Mouse (Mus musculus): ENCODE data around the gene Tbc1d10a. TPM values are rescaled to one million over a fixed set of nuclear protein-coding genes. Genes with fewer than 3 reads are reported as not detected.

The Tbc1d10a gene
- polyA plus RNA-seq, 1 experiment from 2014 or later, result 30.2 TPM

GRCm38 (mm10) chr11:4219908-4220307 lies 33.3 kb downstream of the Tbc1d10a start:
- Histone ChIP-seq H3K27ac (replicated peaks) (no peak overlapping the region), H3K27me3 (peaks cover 24% of the 10 kb centered on the region), H3K4me3 (no peak overlapping the region), H3K36me3 (no peaks in the 10 kb centered on the region), H3K4me1 (peaks cover 8% of the 10 kb centered on the region), H3K9ac (replicated peaks) (no peak overlapping the region), H3K9me3 (no peaks in the 10 kb centered on the region), H3K4me2 (replicated peaks) (no peak overlapping the region)
- 59% methylated on average over 9 of the region's 9 CpGs for WGBS
- no peak for ATAC-seq (replicated peaks)

DNA sequence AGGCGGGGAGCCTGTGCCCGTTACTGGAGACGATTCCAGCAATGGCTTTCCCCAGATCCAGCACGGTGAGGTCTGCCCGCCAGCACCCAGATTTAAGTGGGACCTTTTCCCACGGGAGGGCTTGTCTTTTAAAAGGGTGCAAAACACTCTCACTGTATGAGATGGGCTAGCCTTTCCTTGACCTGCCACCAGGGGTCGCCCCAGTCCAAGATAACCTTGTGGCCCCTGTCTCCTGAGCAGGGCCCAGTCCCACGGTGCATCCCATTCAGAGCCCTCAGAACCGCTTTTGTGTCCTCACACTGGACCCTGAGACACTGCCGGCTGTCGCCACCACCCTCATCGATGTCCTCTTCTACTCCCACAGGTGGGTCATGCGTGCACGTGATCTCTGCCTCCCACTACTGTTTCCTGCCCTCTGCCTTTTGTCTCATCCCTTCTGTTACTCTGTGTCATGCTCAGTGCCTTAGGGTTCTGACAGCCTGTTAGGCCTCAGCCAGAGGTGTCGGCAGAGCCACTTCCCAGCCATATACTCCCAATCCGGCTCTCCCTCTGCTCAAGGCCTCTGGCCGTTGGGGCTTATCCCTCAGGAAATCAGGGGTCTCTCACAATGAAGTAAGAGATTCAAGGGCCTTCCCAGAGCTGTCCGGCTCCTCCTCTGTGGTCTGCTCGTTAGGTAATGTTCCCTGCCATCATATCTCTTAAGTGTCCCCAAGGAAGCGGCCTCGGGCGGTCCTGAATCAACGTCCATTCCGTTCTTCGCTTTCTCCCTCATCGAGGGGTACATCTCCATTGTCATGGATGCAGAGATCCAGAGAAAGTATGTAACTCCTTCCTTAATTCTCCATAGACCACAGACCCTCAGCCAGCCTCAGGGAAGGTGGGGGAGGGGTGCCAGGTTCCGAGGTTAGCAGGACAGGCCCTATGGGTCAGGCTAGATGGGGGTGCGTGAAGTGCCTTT lies 34.1 kb downstream of the Tbc1d10a start:
- Histone ChIP-seq H3K4me3 (no peak overlapping the region), H3K27ac (replicated peaks) (no peak overlapping the region), H3K36me3 (no peaks in the 10 kb centered on the region), H3K4me2 (replicated peaks) (no peak overlapping the region), H3K9me3 (no peaks in the 10 kb centered on the region), H3K9ac (replicated peaks) (no peak overlapping the region), H3K27me3 (peaks cover 24% of the 10 kb centered on the region), H3K4me1 (peaks cover 8% of the 10 kb centered on the region)
- 49% methylated on average over 28 of the region's 28 CpGs for WGBS
- ATAC-seq (replicated peaks), result no peak

DNA sequence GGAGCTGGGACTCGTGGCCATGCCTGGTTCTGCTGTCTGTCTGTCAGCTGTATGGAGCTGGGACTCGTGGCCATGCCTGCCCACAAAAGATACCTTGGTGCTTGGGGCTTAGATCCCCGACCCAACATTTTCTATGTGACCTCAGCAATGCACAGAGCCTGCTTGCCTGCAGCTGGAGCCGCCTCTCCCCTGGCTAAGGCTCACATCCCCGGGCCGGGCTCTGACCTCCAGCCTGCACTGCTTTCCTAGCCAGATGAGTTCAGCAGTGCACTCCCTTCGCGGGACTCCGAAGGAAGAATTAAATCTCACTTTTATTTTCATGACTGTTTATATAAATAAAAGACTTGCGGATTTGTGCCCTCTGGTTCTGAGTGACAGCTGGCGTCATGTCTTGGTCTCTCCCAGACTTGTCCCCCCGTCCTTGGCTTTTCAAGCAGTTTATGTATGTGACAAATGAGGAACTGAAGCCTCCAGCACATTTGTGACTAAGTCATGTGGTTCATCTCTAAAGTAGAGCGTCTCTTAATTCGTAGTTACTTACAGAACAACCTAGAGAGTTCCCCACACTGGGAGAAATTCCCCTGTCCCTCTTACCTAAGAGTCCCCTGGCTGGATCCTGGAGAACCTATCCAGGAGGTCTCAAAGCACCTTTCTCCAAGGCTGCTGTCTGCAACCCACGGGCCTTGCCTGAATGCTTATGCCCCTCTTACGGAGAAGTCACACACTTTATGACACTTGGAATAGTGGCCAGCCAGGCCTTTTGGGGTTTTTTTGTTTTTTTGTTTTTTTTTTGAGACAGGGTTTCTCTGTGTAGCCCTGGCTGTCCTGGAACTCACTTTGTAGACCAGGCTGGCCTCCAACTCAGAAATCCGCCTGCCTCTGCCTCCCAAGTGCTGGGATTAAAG lies 35.7 kb downstream of the Tbc1d10a start:
- no peak for ATAC-seq (replicated peaks)
- Histone ChIP-seq H3K9me3 (no peaks in the 10 kb centered on the region), H3K36me3 (no peaks in the 10 kb centered on the region), H3K4me2 (replicated peaks) (no peak overlapping the region), H3K9ac (replicated peaks) (no peak overlapping the region), H3K27me3 (peaks cover 24% of the 10 kb centered on the region), H3K27ac (replicated peaks) (no peak overlapping the region), H3K4me1 (peaks cover 8% of the 10 kb centered on the region), H3K4me3 (no peak overlapping the region)
- 77% methylated on average over 17 of the region's 17 CpGs for WGBS

- H3K36me3 ChIP-seq, result no peaks in the 10 kb centered on the region
- no peaks in the 10 kb centered on the region for H3K9me3 ChIP-seq
- no peak overlapping the region for H3K9ac ChIP-seq (replicated peaks)
- H3K27ac ChIP-seq (replicated peaks), result no peak overlapping the region
- no peak overlapping the region for H3K4me3 ChIP-seq
- H3K4me1 ChIP-seq, result no peaks in the 10 kb centered on the region
- WGBS, result 36% methylated on average over 6 of the region's 7 CpGs
- peaks cover 12% of the 10 kb centered on the region; the same call in 1 of the 2 replicates for H3K27me3 ChIP-seq
- no peak overlapping the region for H3K4me2 ChIP-seq (replicated peaks)
- ATAC-seq (replicated peaks), result no peak
Observed at GRCm38 (mm10) chr11:4223393-4224188, 37.0 kb downstream of the Tbc1d10a start.

- H3K27me3 ChIP-seq, result 0 out of 2 replicates have a peak, but pooled peaks cover 6% of the 10 kb centered on the region
- no peak overlapping the region for H3K9ac ChIP-seq (replicated peaks)
- no peaks in the 10 kb centered on the region for H3K9me3 ChIP-seq
- H3K27ac ChIP-seq (replicated peaks), result no peak overlapping the region
- H3K4me2 ChIP-seq (replicated peaks), result no peak overlapping the region
- ATAC-seq (replicated peaks), result no peak
- H3K4me1 ChIP-seq, result no peaks in the 10 kb centered on the region
- no peak overlapping the region for H3K4me3 ChIP-seq
- WGBS, result 56% methylated on average over 2 of the region's 2 CpGs
- H3K36me3 ChIP-seq, result no peaks in the 10 kb centered on the region
Observed at GRCm38 (mm10) chr11:4224223-4224622, 37.6 kb downstream of the Tbc1d10a start.

- no peaks in the 10 kb centered on the region for H3K9me3 ChIP-seq
- no peak overlapping the region for H3K9ac ChIP-seq (replicated peaks)
- WGBS, result 83% methylated on average over 5 of the region's 5 CpGs
- no peaks in the 10 kb centered on the region for H3K4me1 ChIP-seq
- H3K27ac ChIP-seq (replicated peaks), result no peak overlapping the region
- H3K4me2 ChIP-seq (replicated peaks), result no peak overlapping the region
- no peaks in the 10 kb centered on the region for H3K36me3 ChIP-seq
- H3K27me3 ChIP-seq, result no peaks in the 10 kb centered on the region
- ATAC-seq (replicated peaks), result no peak
- no peak overlapping the region for H3K4me3 ChIP-seq
Observed at GRCm38 (mm10) chr11:4226569-4227325, 40.2 kb downstream of the Tbc1d10a start.

- WGBS, result 53% methylated on average over 8 of the region's 8 CpGs
- Histone ChIP-seq H3K36me3 (no peaks in the 10 kb centered on the region), H3K4me2 (replicated peaks) (no peak overlapping the region), H3K9me3 (no peaks in the 10 kb centered on the region), H3K27ac (replicated peaks) (no peak overlapping the region), H3K4me3 (no peak overlapping the region), H3K9ac (replicated peaks) (no peak overlapping the region), H3K27me3 (no peaks in the 10 kb centered on the region), H3K4me1 (no peaks in the 10 kb centered on the region)
- ATAC-seq (replicated peaks), result no peak
Observed at GRCm38 (mm10) chr11:4228463-4228862, 41.9 kb downstream of the Tbc1d10a start.

- Histone ChIP-seq H3K4me3 (no peak overlapping the region), H3K4me2 (replicated peaks) (no peak overlapping the region), H3K36me3 (no peaks in the 10 kb centered on the region), H3K9ac (replicated peaks) (no peak overlapping the region), H3K27me3 (no peaks in the 10 kb centered on the region), H3K4me1 (no peaks in the 10 kb centered on the region), H3K27ac (replicated peaks) (no peak overlapping the region), H3K9me3 (no peaks in the 10 kb centered on the region)
- ATAC-seq (replicated peaks), result no peak
- 72% methylated on average over 4 of the region's 4 CpGs for WGBS
Observed at GRCm38 (mm10) chr11:4229841-4230240, 43.3 kb downstream of the Tbc1d10a start.

DNA sequence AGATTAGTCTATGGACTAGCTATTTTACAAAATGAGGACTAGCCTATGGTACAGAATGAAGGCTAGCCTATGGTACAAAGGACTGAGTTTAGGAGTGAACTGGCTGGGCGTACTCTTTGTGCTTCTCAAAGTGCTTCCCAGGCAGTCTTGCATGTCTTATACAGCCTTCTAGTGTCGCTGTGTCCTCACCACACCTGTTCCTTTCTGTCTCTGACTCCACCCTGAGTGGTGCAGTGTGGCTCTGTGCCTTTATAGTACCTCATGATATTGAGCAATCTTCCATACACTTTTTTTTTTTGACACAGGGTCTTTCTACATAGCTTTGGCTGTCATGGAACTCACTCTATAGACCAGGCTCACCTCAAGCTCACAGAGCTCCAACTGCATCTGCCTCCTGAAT lies 44.8 kb downstream of the Tbc1d10a start:
- Histone ChIP-seq H3K9me3 (no peaks in the 10 kb centered on the region), H3K4me1 (no peaks in the 10 kb centered on the region), H3K4me2 (replicated peaks) (no peak overlapping the region), H3K27me3 (no peaks in the 10 kb centered on the region), H3K4me3 (no peak overlapping the region), H3K27ac (replicated peaks) (no peak overlapping the region), H3K36me3 (no peaks in the 10 kb centered on the region), H3K9ac (replicated peaks) (no peak overlapping the region)
- no peak for ATAC-seq (replicated peaks)
- WGBS, result 90% methylated on average over 2 of the region's 2 CpGs

DNA sequence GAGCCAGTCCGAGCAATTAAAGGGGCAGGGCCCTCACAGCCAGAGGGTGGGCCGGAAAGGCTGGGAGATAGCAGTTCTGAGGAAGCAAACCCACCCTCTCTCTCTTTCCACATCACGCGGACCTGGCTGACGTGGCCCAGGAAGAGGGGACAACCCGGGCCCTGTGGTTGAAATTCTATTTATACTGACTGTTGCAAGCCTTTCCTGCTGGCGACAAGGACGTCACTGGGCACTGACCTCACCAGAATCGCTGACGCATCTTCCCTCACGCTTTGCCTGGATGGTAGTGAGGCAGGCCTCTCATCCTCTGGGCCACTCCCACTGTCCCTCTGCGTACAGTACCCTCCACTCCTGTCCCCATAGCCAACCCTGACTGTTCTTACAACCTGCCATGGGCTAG lies 46.1 kb downstream of the Tbc1d10a start:
- Histone ChIP-seq H3K9ac (replicated peaks) (no peak overlapping the region), H3K27ac (replicated peaks) (no peak overlapping the region), H3K4me3 (no peak overlapping the region), H3K36me3 (no peaks in the 10 kb centered on the region), H3K9me3 (no peaks in the 10 kb centered on the region), H3K27me3 (no peaks in the 10 kb centered on the region), H3K4me2 (replicated peaks) (no peak overlapping the region), H3K4me1 (no peaks in the 10 kb centered on the region)
- no peak for ATAC-seq (replicated peaks)
- 85% methylated on average over 11 of the region's 12 CpGs for WGBS

- Histone ChIP-seq H3K4me2 (replicated peaks) (no peak overlapping the region), H3K27me3 (no peaks in the 10 kb centered on the region), H3K4me1 (no peaks in the 10 kb centered on the region), H3K9me3 (no peaks in the 10 kb centered on the region), H3K36me3 (no peaks in the 10 kb centered on the region), H3K9ac (replicated peaks) (no peak overlapping the region), H3K4me3 (no peak overlapping the region), H3K27ac (replicated peaks) (no peak overlapping the region)
- ATAC-seq (replicated peaks), result no peak
- WGBS, result 88% methylated on average over 6 of the region's 6 CpGs
Observed at GRCm38 (mm10) chr11:4235052-4235655, 48.6 kb downstream of the Tbc1d10a start.

Data from forebrain, embryonic 15.5 days (tissue).